Mouse (Mus musculus): ENCODE data around the gene Cdhr4. TPM values are rescaled to one million over a fixed set of nuclear protein-coding genes. Genes with fewer than 3 reads are reported as not detected.
"Not testable (repeated sequence)": the region's sequence is repeated elsewhere in the genome, so short reads cannot be mapped to it uniquely, and the experiment has no call there.

The Cdhr4 gene
- polyA plus RNA-seq, 1 experiment, result 2.2 TPM

- Histone ChIP-seq H3K4me3 (replicated peaks; ENCODE audit: insufficient read depth, low read depth, low read length) (peak within 1 kb of the TSS; percentile 92), H3K4me1 (ENCODE audit: control insufficient read depth, insufficient read depth, low read length) (no peaks in the 10 kb centered on the region; the same call in 1 of the 2 replicates), H3K27me3 (ENCODE audit: control insufficient read depth, insufficient read depth, low read length) (no peaks in the 10 kb centered on the region), H3K27ac (ENCODE audit: insufficient read depth, low read length) (peak within 1 kb of the TSS; percentile 95)
- WGBS, result under 1% methylated on average over 50 of the region's 51 CpGs
- TF ChIP-seq POLR2A (IDR thresholded peaks at IDR 0.05; ENCODE audit: borderline replicate concordance, insufficient read depth, low read length), result peak; percentile 99
- no peak for TF ChIP-seq CTCF (IDR thresholded peaks at IDR 0.05; ENCODE audit: borderline replicate concordance, insufficient read depth, low read depth, low read length)
- DNase-seq, result peak; percentile 100
These were observed 9.8 kb downstream of the Cdhr4 start, which contains the start of gene Ip6k1 for GRCm38 (mm10) chr9:108001922-108002770. Gene Ip6k1 (plus strand): TSS chr9:108002501.

- Histone ChIP-seq H3K4me3 (replicated peaks; ENCODE audit: insufficient read depth, low read depth, low read length) (peak overlapping the region; percentile 86), H3K27ac (ENCODE audit: insufficient read depth, low read length) (peak overlapping the region; percentile 90), H3K4me1 (ENCODE audit: control insufficient read depth, insufficient read depth, low read length) (no peaks in the 10 kb centered on the region; the same call in 1 of the 2 replicates), H3K27me3 (ENCODE audit: control insufficient read depth, insufficient read depth, low read length) (no peaks in the 10 kb centered on the region)
- no peak for DNase-seq
- no peak for TF ChIP-seq POLR2A (IDR thresholded peaks at IDR 0.05; ENCODE audit: borderline replicate concordance, insufficient read depth, low read length)
- no peak for TF ChIP-seq CTCF (IDR thresholded peaks at IDR 0.05; ENCODE audit: borderline replicate concordance, insufficient read depth, low read depth, low read length)
- under 1% methylated on average over 50 of the region's 50 CpGs for WGBS
These were observed 10.7 kb downstream of the Cdhr4 start for GRCm38 (mm10) chr9:108002778-108003530.

GRCm38 (mm10) chr9:108003531-108003890 is 11.2 kb downstream of the Cdhr4 start:
- TF ChIP-seq POLR2A (IDR thresholded peaks at IDR 0.05; ENCODE audit: borderline replicate concordance, insufficient read depth, low read length) (no peak), CTCF (IDR thresholded peaks at IDR 0.05; ENCODE audit: borderline replicate concordance, insufficient read depth, low read depth, low read length) (no peak)
- Histone ChIP-seq H3K27ac (ENCODE audit: insufficient read depth, low read length) (peak overlapping the region; percentile 29; the same call in 1 of the 2 replicates), H3K4me1 (ENCODE audit: control insufficient read depth, insufficient read depth, low read length) (no peaks in the 10 kb centered on the region; the same call in 1 of the 2 replicates), H3K4me3 (replicated peaks; ENCODE audit: insufficient read depth, low read depth, low read length) (peak overlapping the region; percentile 86), H3K27me3 (ENCODE audit: control insufficient read depth, insufficient read depth, low read length) (no peaks in the 10 kb centered on the region)
- WGBS, result 3% methylated on average over 8 of the region's 8 CpGs
- peak; percentile 14 to 43 for DNase-seq

- 80% methylated on average over 5 of the region's 5 CpGs for WGBS
- H3K4me3 ChIP-seq (replicated peaks; ENCODE audit: insufficient read depth, low read depth, low read length), result no peak overlapping the region
- no peaks in the 10 kb centered on the region for H3K27me3 ChIP-seq (ENCODE audit: control insufficient read depth, insufficient read depth, low read length)
- TF ChIP-seq CTCF (IDR thresholded peaks at IDR 0.05; ENCODE audit: borderline replicate concordance, insufficient read depth, low read depth, low read length) (no peak), POLR2A (IDR thresholded peaks at IDR 0.05; ENCODE audit: borderline replicate concordance, insufficient read depth, low read length) (no peak)
- no peak overlapping the region for H3K27ac ChIP-seq (ENCODE audit: insufficient read depth, low read length)
- H3K4me1 ChIP-seq (ENCODE audit: control insufficient read depth, insufficient read depth, low read length), result no peaks in the 10 kb centered on the region; the same call in 1 of the 2 replicates
- DNase-seq, result no peak
These were observed 15.7 kb downstream of the Cdhr4 start for GRCm38 (mm10) chr9:108008041-108008440.

- H3K27ac ChIP-seq (ENCODE audit: insufficient read depth, low read length), result no peak overlapping the region
- TF ChIP-seq POLR2A (IDR thresholded peaks at IDR 0.05; ENCODE audit: borderline replicate concordance, insufficient read depth, low read length) (no peak), CTCF (IDR thresholded peaks at IDR 0.05; ENCODE audit: borderline replicate concordance, insufficient read depth, low read depth, low read length) (no peak)
- H3K4me1 ChIP-seq (ENCODE audit: control insufficient read depth, insufficient read depth, low read length), result no peaks in the 10 kb centered on the region; the same call in 1 of the 2 replicates
These were observed 18.1 kb downstream of the Cdhr4 start for GRCm38 (mm10) chr9:108010385-108010784.

GRCm38 (mm10) chr9:108013577-108013976 is 21.3 kb downstream of the Cdhr4 start:
- not testable (repeated sequence) for H3K27me3 ChIP-seq (ENCODE audit: control insufficient read depth, insufficient read depth, low read length); H3K4me1 ChIP-seq (ENCODE audit: control insufficient read depth, insufficient read depth, low read length); H3K27ac ChIP-seq (ENCODE audit: insufficient read depth, low read length); DNase-seq; H3K4me3 ChIP-seq (replicated peaks; ENCODE audit: insufficient read depth, low read depth, low read length)
- 97% methylated on average over 2 of the region's 2 CpGs for WGBS

More at GRCm38 (mm10) chr9:108010385-108010784, 18.1 kb downstream of the Cdhr4 start:
- DNase-seq, result no peak
- Histone ChIP-seq H3K4me3 (replicated peaks; ENCODE audit: insufficient read depth, low read depth, low read length) (no peak overlapping the region), H3K27me3 (ENCODE audit: control insufficient read depth, insufficient read depth, low read length) (no peaks in the 10 kb centered on the region)

GRCm38 (mm10) chr9:108017127-108017526 is 24.8 kb downstream of the Cdhr4 start:
- TF ChIP-seq CTCF (IDR thresholded peaks at IDR 0.05; ENCODE audit: borderline replicate concordance, insufficient read depth, low read depth, low read length) (no peak), POLR2A (IDR thresholded peaks at IDR 0.05; ENCODE audit: borderline replicate concordance, insufficient read depth, low read length) (no peak)
- WGBS, result 73% methylated on average over 3 of the region's 3 CpGs
- Histone ChIP-seq H3K4me1 (ENCODE audit: control insufficient read depth, insufficient read depth, low read length) (peaks cover 4% of the 10 kb centered on the region; the same call in 1 of the 2 replicates), H3K4me3 (replicated peaks; ENCODE audit: insufficient read depth, low read depth, low read length) (no peak overlapping the region), H3K27me3 (ENCODE audit: control insufficient read depth, insufficient read depth, low read length) (no peaks in the 10 kb centered on the region), H3K27ac (ENCODE audit: insufficient read depth, low read length) (no peak overlapping the region)
- DNase-seq, result no peak

Measured in cerebellum, adult 2 months (tissue).